Mouse (Mus musculus) right cerebral cortex, postnatal 25 days (tissue): ENCODE data around the gene Ccdc9.
A peak's percentile ranks its signal among the peaks of the same experiment; 100 is the strongest.
"Not testable (repeated sequence)": the region's sequence is repeated elsewhere in the genome, so short reads cannot be mapped to it uniquely, and the experiment has no call there.

Experiments
- DNase-seq: peaks from one replicate; pipeline ENCODE4 v3.0.0; 2022

Ccdc9 gene

DNA sequence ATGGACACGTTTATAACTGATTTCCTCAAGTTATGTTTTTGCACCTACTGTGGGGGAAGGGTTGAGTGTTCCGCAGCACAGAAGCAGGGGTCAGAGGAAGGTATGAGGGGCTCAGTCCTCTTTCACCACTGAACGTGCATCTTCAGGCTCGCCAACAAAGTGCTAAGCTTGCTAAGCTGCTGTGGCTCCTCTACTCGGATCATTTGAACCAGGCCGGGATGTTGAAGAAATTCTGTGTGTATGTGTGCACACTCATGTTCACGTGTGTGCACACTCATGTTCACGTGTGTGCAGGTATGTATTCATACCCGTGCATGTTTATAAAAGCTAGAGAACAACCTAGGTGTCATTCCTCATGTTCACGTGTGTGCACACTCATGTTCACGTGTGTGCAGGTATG is 20.7 kb downstream of the Ccdc9 start:
- no peak for DNase-seq

DNA sequence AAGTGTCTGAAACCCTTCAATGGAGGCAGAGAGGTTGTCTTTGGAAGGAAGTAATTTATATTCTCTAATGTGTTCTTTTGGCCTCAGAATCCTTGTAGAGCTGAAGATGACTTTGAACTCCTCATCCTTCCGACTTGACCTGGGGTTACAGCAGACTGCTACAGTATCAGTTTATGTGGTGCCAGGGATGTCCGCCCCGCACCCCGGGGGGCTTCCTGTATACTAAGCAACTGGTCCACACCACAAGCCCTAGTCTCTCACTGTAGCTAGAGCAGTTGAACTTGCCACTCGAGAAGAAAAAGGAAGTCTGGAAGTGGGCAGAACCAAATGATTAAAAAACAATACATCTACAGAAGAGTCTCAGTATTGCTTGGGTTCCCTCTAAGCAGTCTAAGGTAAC is 22.8 kb downstream of the Ccdc9 start:
- no peak for DNase-seq

DNA sequence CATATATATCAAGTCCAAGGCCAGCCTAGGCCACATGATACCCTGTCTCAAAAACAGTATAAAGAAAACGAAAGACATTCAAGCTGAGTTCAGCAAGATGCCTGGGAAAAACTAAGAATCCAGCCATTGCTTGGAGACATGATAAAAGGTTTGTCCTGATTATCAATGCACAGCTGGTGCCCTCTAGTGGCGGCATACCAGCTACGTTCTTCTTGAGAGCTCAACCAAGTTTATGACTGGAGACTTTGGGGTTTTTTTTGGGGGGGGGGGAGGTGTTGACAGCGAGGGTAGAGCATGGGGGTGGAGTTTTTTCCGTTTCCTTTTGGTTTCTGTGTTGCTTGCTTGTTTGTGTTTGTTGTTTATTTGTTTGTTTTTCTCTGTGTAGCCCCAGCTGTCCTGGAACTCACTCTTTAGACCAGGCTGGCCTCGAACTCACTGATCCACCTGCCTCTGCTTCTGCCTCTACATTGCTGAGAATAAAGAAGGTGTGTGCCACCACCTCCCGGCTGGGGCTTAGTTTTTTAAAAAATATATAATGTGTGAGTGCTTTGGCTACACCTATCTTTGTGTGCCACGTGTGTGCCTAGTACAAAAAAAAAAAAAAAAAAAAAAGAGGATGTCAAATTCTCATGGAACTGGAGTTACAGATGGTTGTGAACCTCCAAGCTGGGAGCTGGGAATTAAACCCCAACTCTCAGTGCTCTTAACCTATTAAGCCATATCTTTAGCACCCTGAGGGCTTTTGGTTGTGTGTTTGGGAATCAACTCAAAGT is 23.4 kb downstream of the Ccdc9 start:
- peak; percentile 61 for DNase-seq

DNA sequence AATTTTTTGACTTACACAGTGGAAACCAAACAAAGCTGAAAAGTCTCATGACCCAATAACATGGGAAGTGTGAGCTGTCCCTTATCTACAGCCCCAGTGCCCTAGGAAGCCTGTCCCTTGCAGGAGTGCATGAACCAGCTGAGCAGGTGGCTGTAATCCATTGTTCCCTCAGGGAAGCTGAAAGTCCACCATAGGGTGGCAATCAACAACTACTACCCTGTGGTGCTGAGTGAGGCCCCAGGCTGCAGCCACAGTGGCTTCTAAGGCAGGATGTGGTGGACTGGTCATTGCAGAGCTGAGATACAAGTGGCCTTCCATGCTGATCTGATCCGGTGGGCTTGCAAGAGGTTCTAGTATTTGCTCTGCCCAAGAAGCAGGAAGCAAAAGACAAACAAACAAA is 25.5 kb downstream of the Ccdc9 start:
- DNase-seq: no peak

DNA sequence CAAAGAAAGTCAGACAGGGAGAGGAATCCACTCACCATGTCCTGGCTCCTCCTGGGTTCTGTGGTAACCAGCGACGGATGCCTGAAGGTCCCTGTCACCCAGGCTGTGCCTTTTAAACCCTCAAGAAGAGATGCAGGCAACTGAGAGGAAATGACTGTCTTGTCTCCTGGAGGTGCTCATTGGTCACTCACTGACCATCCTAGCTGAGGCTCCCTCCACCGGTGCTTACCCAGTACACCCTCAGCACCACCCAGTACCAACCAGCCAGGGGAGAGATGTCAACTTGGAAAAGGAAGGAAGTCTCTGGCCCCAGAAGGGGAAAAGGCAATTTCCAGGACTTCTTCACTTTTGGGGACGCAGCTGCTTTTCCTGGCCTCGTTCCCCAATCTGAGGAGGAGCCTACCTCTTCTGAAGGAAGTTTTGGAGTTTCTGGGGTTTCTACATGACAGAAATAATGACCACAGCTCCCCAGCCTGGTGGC is 27.4 kb downstream of the Ccdc9 start, which contains the start of gene C5ar1:
Gene C5ar1 (minus strand): TSS at position 431 of the 481 bp plus-strand sequence.
- no peak for DNase-seq

DNA sequence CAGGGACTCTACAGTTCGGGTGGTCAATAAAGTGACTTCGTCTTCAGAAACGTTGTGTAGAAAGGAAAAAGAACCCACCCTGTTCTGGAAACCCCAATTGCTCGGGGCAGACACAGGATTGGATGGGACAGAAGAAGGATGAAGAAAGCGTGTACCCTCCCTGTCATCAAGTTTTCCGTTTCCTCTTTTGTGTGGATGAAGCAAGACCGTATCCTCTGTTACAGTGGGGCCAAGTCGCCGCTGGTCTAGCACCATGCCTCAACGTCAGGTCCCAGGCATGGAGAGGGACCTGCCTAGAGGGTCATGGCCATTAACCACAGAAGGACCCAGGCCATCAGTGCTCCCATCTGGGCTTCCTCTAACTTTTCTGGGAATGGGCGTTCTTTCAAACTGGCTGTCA is 28.8 kb downstream of the Ccdc9 start:
- DNase-seq: no peak

DNA sequence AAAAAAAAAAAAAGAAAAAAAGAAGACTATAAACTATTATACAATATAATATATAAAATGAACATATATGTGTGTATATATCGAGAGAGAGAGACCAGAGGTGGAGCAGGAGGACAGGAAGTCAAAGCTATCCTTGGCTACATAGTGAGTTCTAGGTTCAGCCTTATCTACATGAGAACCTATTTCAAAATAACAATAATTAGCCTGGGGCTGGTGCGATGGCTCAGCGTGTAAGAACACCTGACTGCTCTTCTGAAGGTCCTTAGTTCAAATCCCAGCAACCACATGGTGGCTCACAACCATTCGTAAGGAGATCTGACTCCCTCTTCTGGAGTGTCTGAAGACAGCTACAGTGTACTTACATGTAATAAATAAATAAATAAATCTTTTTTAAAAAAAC is 30.6 kb downstream of the Ccdc9 start:
- DNase-seq: not testable (repeated sequence)

DNA sequence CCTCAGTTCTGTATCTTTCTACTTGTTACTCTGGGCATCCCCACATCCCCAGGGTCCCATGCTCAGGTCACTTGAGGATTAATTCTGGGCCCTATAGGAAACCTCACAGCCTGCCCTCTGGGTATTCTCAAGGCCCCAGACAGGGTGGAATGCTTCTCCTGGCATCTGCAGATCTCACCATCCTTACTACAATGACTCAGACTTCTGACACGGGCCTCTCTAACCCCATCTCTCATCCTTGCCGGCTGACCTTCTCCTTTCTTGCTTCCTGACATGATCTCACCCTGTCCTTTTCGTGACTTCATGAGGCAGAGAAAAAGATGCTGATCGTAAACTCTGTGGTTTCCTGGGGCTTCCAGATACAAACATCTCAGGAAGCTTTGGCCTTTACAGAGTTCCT is 32.4 kb downstream of the Ccdc9 start:
- no peak for DNase-seq

DNA sequence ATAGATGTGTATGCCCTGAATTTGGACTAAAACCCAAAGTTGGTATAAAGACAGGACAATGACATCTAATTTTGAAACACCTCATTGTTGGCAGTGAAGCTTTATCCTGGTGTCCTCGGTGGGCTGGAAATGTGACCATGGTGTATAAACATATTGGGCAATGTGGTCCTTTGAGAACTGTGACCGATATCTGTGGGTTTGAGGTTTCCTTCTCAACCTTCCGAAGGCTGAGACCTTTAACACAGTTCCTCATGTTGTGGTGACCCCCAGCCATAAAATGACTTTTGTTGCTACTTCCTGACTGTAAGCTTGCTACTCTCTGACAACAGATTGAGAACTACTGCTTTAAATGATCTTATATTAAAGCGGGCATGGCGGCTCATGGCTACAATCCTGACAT is 35.9 kb downstream of the Ccdc9 start:
- DNase-seq: no peak

DNA sequence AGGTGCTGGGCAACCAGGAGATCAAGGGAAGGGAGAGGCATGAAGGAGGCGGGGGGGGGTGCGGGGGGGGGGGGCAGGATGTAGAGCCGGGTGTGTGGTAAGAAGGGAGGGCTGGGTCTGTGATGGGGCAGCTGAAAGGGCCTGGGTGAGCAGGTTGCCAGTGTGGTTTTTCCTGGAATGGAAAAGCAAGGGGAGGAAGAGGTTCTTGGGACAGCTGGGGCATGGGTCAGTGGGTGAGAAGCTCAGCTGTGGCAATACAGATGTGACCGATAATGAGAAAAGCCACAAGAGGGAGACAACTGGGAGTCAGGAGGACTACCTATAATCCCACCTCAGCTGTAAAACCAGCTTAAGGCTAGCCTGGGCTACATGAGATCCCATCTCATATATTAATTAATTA is 40.6 kb downstream of the Ccdc9 start:
- DNase-seq: no peak

DNA sequence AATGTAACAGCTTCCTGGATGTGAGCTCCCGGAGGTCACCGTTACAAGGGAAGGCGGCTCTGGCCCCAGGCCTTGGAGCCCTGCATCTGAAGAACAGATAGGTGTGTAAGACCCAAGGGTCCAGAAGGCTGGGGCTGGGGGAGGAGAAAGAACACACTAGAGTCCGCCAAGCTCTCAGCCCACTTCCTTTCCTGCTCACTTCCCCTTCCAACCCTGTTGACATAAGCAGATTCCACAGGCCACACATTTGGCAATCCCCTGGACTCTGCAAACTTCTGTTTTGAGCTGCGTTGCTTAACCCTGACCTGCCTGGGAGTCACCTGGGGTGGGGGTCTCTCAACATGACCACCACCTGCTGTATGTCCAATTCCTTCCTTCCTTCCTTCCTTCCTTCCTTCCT is 42.5 kb downstream of the Ccdc9 start, which contains the start of gene C5ar2:
Gene C5ar2 (minus strand): TSS at position 88 of the 400 bp plus-strand sequence.
- DNase-seq: no peak

DNA sequence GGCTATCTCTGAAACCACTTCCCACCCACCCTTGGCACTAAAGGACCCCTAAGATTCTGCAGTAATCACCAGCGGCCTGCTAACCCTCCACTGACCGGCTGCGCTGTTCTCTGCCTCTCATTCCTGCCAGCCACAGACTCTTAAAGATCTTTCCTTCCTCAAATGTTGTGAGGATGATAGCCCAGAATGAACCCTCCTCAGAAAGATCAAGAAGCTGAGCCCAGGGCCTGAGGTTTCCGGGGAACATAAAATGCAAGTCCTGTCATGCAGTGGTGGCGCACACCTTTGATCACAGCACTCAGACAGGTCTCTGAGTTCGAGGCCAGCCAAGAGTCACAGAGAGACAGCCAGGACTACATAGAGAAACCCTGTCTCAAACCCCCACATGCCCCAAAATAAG is 44.4 kb downstream of the Ccdc9 start:
- DNase-seq: no peak

DNA sequence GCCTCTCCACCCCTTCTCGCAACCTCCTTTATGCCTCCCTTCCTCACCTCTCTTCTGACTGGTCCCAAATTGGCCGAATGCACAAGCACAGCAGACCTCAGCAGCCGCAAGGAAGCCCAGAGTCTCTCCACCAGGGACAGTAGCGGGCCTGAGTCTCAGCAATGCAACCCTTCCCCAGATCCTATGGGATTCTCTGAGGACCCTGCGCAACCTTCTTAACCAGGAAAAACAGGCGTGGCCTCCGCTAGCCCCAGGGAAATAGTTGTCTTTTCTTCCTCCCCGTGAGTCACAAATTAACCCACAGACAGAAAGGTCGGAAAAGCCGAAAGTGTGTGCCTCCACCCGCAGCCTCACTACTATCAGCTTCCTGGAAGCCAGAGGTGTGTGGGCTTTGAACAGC is 44.8 kb downstream of the Ccdc9 start:
- DNase-seq: no peak

DNA sequence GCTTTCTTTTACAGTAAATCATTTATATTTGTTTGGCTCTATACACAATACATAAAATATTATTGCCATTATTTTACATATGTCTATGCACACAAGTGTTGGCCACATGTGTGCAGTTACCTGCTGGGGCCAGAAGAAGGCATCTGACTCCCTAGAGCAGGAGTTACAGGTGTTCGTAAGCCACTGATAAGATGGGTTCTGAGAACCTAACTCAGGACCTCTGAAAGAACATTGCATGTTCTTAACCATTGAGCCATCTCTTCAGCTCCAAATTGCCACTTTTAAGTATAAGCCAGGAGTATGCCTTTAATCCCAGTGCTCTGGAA is 45.7 kb downstream of the Ccdc9 start:
- DNase-seq: no peak

DNA sequence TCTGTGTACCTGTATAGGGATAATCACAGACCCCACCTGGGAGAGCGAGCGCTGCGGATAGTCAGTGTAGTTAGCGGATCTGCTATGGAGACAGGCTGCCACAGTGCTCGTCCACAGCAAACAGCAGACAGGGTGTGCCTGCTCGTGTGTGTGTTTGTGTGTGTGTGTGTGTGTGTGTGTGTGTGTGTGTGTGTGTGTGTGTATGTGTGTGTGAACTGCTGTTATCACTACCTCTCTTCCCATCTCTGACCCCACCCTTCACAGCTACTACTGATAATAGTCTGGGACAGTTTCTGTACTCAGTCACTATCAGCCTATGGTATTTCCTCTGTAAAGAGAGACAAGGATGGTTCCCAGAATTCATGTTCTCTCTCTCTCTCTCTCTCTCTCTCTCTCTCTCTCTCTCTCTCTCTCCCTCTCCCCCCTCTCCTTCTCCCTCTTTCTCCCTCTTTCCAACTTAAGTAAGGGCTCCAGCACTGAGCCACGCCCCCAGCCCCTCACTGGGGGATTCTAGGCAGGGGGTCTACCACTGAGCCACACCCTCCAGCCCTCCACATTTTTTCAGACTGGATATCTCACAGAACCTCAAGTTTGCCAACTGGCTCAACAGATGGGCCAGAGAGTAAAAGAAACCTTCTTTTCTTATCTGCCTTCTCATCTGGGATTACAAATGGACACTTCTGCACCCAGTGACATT is 46.2 kb downstream of the Ccdc9 start:
- DNase-seq: no peak

DNA sequence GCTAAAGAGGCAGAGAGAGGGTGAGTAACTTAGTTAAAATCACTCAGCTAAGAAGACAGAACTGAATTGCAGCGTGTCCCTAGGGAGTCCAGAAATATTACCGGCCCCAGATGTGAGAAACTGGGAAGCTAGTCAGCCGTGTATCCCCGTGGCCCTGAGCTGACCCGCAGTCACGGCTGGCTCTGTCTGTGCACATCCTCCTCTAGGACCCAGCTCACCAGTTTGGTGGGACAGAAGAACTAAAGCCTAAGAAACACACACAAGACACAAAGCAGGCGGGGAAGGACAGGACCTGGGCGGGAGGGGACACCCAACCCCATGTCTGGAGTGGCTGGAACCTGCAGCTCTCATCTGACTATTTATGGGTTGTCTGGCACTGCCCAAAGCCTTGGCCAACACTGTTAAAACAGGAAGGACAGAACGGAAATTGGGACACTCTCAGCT is 47.0 kb downstream of the Ccdc9 start:
- DNase-seq: no peak

DNA sequence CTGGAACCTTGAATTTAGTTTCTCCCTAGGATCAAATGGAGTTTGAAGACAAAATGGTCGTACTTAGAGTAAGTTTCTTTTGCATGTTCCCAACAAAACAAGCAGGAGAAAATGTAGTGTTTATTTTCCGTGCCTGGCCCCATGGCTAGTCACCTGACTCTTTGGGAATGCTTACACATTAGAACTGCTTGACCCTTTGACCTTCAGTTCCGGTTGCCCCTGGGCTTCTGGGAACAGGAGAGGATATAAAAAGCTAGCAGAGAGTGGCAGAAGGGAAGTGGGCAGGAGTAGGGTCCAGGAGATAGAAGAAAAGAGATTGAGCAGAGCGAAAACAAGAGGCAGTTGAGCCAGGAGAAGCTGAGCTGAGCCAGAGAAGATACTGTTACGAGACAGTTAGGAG is 56.7 kb downstream of the Ccdc9 start:
- no peak for DNase-seq
